Mouse (Mus musculus): ENCODE results near the gene Scml4. TPM values are rescaled to one million over a fixed set of nuclear protein-coding genes. Genes with fewer than 3 reads are reported as not detected.

Gene Scml4
- polyA plus RNA-seq, 1 experiment = 32.9 TPM

DNA sequence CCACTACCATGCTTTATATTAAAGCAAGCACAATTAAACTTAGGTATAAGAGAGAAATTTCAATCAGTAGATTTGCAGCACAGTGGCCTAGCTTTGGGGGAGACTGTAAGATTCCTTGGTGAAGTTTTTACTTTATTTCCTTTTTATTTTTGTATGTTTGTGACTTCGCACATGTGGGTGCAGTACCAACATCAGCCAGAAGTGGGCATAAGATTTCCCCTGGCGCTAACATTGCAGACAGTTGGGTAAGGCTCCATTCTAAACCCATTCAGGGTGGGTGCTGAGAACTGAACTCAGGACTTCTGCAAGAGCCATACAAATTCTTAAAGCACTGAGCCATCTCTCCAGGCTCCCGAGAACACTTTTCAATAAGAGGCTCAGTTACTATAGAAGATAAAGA lies 82.1 kb downstream of the Scml4 start:
- Histone ChIP-seq H3K27ac (ENCODE audit: control insufficient read depth, insufficient read depth, low read length) (no peak overlapping the region), H3K27me3 (ENCODE audit: control insufficient read depth, insufficient read depth, low read length) (no peaks in the 10 kb centered on the region), H3K4me3 (ENCODE audit: control insufficient read depth, insufficient read depth, low read length) (no peak overlapping the region), H3K4me1 (replicated peaks; ENCODE audit: control insufficient read depth, insufficient read depth, low read length) (0 out of 2 replicates have a peak, but pooled peaks cover 2% of the 10 kb centered on the region), H3K36me3 (ENCODE audit: control insufficient read depth, insufficient read depth, low read length) (no peaks in the 10 kb centered on the region)
- WGBS = 97% methylated on average over 3 of the region's 3 CpGs
- DNase-seq = peak; percentile 25
- TF ChIP-seq POLR2A (IDR thresholded peaks at IDR 0.05; ENCODE audit: control insufficient read depth, extremely low read depth, insufficient read depth, low read length, poor library complexity) (no peak), CTCF (IDR thresholded peaks at IDR 0.05; ENCODE audit: borderline replicate concordance, control insufficient read depth, extremely low read depth, insufficient read depth, low read length, poor library complexity) (no peak)

DNA sequence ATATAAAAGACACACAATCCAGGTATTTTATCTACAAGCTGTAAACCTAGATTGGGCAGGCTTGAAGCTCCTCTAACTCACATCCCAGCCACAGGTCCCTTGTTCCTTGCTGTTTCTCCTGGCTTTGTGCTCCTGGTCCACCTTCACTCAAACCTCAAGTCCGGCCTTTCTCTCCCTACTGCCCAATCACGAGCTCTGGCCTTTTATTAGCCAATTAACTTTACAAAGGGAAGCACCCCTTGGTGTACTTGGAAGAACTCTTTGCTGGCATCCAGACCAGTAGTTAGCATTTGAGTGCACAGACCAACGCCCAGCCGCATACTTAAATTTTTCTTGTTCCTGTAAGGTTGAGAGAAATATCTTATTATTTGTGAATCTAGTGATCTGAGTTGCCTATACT lies 85.1 kb downstream of the Scml4 start:
- TF ChIP-seq CTCF (IDR thresholded peaks at IDR 0.05; ENCODE audit: borderline replicate concordance, control insufficient read depth, extremely low read depth, insufficient read depth, low read length, poor library complexity) (no peak), POLR2A (IDR thresholded peaks at IDR 0.05; ENCODE audit: control insufficient read depth, extremely low read depth, insufficient read depth, low read length, poor library complexity) (no peak)
- 93% methylated on average over 4 of the region's 4 CpGs for WGBS

DNA sequence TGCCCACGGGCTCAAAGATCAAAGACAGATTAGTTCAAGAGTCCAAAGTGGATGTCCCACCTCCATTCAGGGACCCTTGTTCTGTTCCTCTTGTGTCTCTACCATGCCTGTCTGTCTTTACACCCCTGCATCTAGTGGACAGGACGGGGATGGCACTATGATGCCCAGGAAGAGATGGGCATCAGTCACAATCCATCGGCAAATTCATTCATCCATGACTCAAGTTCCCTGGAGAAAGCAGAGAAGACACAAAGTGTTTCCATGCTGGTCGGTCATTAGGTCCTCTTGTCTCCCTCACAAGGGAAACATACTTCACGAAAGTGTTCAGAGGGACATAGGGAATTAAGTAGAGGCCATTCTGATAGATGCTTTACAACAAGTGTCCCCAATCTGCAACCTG lies 87.2 kb downstream of the Scml4 start:
- no peak overlapping the region for H3K4me3 ChIP-seq (ENCODE audit: control insufficient read depth, insufficient read depth, low read length)
- H3K27me3 ChIP-seq (ENCODE audit: control insufficient read depth, insufficient read depth, low read length) = no peaks in the 10 kb centered on the region
- H3K4me1 ChIP-seq (replicated peaks; ENCODE audit: control insufficient read depth, insufficient read depth, low read length) = no peaks in the 10 kb centered on the region
- no peak overlapping the region for H3K27ac ChIP-seq (ENCODE audit: control insufficient read depth, insufficient read depth, low read length)
- 95% methylated on average over 5 of the region's 5 CpGs for WGBS
- DNase-seq = no peak
- H3K36me3 ChIP-seq (ENCODE audit: control insufficient read depth, insufficient read depth, low read length) = no peaks in the 10 kb centered on the region
- TF ChIP-seq CTCF (IDR thresholded peaks at IDR 0.05; ENCODE audit: borderline replicate concordance, control insufficient read depth, extremely low read depth, insufficient read depth, low read length, poor library complexity) (no peak), POLR2A (IDR thresholded peaks at IDR 0.05; ENCODE audit: control insufficient read depth, extremely low read depth, insufficient read depth, low read length, poor library complexity) (no peak)

More for the DNA sequence above, 85.1 kb downstream of the Scml4 start:
- DNase-seq = no peak
- Histone ChIP-seq H3K27me3 (ENCODE audit: control insufficient read depth, insufficient read depth, low read length) (no peaks in the 10 kb centered on the region), H3K4me1 (replicated peaks; ENCODE audit: control insufficient read depth, insufficient read depth, low read length) (0 out of 2 replicates have a peak, but pooled peaks cover 2% of the 10 kb centered on the region), H3K27ac (ENCODE audit: control insufficient read depth, insufficient read depth, low read length) (no peak overlapping the region), H3K36me3 (ENCODE audit: control insufficient read depth, insufficient read depth, low read length) (no peaks in the 10 kb centered on the region), H3K4me3 (ENCODE audit: control insufficient read depth, insufficient read depth, low read length) (no peak overlapping the region)

DNA sequence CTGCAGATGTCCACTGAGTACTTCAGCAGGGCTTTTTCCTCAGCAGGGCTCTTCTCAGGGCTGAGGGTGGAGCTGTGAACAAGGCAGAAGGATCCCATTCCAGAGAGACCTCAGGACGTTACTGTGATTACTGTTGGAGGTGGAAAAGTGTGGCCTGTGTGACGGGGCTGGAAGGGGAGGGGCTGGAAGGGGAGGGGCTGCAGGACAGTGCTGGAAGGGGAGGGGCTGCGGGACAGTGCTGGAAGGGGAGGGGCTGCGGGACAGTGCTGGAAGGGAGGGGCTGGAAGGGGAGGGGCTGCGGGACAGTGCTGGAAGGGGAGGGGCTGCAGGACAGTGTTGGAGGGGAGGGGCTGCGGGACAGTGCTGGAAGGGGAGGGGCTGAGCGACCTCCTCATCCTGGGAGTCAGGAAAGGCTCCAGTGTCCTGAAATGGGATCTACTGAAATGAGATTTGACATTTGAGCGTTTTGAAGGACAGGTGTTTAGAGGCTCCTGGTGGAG lies 90.1 kb downstream of the Scml4 start:
- WGBS = 57% methylated on average over 8 of the region's 8 CpGs
- Histone ChIP-seq H3K36me3 (ENCODE audit: control insufficient read depth, insufficient read depth, low read length) (no peaks in the 10 kb centered on the region), H3K4me3 (ENCODE audit: control insufficient read depth, insufficient read depth, low read length) (no peak overlapping the region), H3K27ac (ENCODE audit: control insufficient read depth, insufficient read depth, low read length) (no peak overlapping the region), H3K27me3 (ENCODE audit: control insufficient read depth, insufficient read depth, low read length) (no peaks in the 10 kb centered on the region), H3K4me1 (replicated peaks; ENCODE audit: control insufficient read depth, insufficient read depth, low read length) (no peaks in the 10 kb centered on the region)
- no peak for DNase-seq
- no peak for TF ChIP-seq CTCF (IDR thresholded peaks at IDR 0.05; ENCODE audit: borderline replicate concordance, control insufficient read depth, extremely low read depth, insufficient read depth, low read length, poor library complexity)
- TF ChIP-seq POLR2A (IDR thresholded peaks at IDR 0.05; ENCODE audit: control insufficient read depth, extremely low read depth, insufficient read depth, low read length, poor library complexity) = no peak

DNA sequence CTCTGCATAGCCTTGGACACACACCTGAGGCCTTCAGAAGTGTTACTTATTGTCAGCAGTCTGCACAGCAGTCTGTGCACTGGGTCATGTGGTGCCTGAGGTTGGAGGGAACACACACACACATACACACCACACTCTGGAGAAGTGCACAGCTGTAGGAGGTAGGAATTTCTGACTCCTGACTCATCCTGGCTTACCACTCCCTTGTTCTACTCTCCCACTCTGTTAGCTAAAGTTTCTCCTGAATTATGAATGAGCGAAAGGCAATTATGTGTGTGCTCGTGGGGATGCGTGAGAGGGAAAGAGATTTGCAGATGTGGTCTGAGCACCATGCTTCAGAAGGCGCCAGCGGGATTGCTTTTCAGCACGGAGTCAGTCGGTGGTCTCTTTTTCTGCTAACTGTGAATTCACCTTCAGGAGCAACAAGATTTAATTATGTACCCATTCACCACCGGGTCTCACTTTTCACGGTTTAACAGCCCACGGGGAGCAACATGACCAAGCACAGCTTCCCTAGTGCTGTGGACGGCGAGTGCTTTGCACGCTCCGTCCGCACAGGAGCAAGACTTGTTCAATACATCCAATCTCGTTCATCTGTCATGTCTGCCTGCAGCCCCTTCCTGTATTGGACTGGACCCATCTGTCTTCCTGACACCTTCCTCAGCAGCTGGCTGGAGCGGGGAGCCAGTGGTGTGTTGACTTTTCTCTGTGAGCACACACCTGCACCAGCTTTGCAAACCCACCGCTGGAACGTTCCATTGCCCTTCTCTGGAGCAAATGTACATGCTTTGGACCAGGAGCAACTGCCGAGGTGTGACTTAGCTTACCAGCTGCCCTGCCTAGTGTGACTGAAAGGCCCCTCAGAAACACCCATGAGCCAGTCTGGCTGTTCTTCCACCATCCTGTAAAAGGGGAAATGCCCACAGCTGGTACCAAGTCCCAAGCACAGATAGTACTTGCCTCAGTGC lies 91.2 kb downstream of the Scml4 start:
- no peak for DNase-seq
- WGBS = 85% methylated on average over 20 of the region's 20 CpGs
- no peaks in the 10 kb centered on the region for H3K36me3 ChIP-seq (ENCODE audit: control insufficient read depth, insufficient read depth, low read length)
- no peak overlapping the region for H3K4me3 ChIP-seq (ENCODE audit: control insufficient read depth, insufficient read depth, low read length)
- H3K4me1 ChIP-seq (replicated peaks; ENCODE audit: control insufficient read depth, insufficient read depth, low read length) = no peaks in the 10 kb centered on the region
- no peaks in the 10 kb centered on the region for H3K27me3 ChIP-seq (ENCODE audit: control insufficient read depth, insufficient read depth, low read length)
- TF ChIP-seq POLR2A (IDR thresholded peaks at IDR 0.05; ENCODE audit: control insufficient read depth, extremely low read depth, insufficient read depth, low read length, poor library complexity) (no peak), CTCF (IDR thresholded peaks at IDR 0.05; ENCODE audit: borderline replicate concordance, control insufficient read depth, extremely low read depth, insufficient read depth, low read length, poor library complexity) (no peak)
- H3K27ac ChIP-seq (ENCODE audit: control insufficient read depth, insufficient read depth, low read length) = no peak overlapping the region

DNA sequence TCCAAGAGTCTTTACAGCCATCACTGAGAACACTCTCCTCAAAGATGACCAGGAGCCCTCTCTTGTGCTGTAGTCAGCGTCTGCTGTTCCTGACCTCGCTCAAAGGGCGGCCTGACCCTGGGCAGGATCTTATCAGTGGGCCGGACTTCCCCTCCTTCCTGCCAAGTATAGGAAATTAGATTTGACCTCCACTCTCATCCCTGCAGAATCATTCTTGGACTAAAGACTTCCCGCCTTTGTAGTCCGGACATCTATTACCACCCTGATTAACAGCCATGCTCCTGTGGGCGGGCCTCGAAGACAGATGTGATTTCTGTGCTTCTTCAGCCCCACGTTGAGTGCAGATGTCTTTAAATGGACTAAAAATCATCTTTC lies 91.9 kb downstream of the Scml4 start:
- no peak for DNase-seq
- WGBS = 87% methylated on average over 9 of the region's 9 CpGs
- TF ChIP-seq CTCF (IDR thresholded peaks at IDR 0.05; ENCODE audit: borderline replicate concordance, control insufficient read depth, extremely low read depth, insufficient read depth, low read length, poor library complexity) = no peak
- no peak for TF ChIP-seq POLR2A (IDR thresholded peaks at IDR 0.05; ENCODE audit: control insufficient read depth, extremely low read depth, insufficient read depth, low read length, poor library complexity)
- Histone ChIP-seq H3K27me3 (ENCODE audit: control insufficient read depth, insufficient read depth, low read length) (no peaks in the 10 kb centered on the region), H3K4me3 (ENCODE audit: control insufficient read depth, insufficient read depth, low read length) (no peak overlapping the region), H3K4me1 (replicated peaks; ENCODE audit: control insufficient read depth, insufficient read depth, low read length) (no peaks in the 10 kb centered on the region), H3K36me3 (ENCODE audit: control insufficient read depth, insufficient read depth, low read length) (no peaks in the 10 kb centered on the region), H3K27ac (ENCODE audit: control insufficient read depth, insufficient read depth, low read length) (no peak overlapping the region)
